Comparison of ENCODE assay signal across 8 mouse cellular contexts in the genomic region with DNA sequence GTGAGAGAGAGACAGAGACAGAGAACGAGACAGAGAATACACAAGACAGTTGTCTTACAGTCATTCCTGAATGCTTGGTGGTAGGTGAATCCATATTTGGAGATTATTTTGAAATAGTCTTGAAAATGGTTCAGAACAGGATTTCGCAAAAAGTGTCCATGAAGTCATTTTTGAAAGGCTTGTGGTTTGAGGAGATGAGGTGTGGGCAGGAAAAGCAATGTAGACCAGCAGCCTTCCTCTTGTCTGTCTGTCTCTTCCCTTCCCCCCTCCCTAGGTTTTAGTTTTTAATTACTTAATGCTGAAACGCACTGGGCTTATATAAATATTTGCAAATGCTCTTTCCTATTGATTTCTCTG.
DNase-seq lines count a peak whose midpoint lies in the region; ATAC-seq and TF ChIP-seq lines count a peak whose summit lies in the region.

No protein-coding gene starts in this region.

- H3K4me3 ChIP-seq in kidney, embryonic 14.5 days (ENCODE audit: low read length): peak overlapping the region; percentile 91; the same call in 1 of the 2 replicates
- peak overlapping the region; percentile 97 for H3K4me3 ChIP-seq in forebrain, embryonic 12.5 days (replicated peaks)
- peak overlapping the region; percentile 91 for H3K4me3 ChIP-seq in limb, embryonic 13.5 days
- no peak overlapping the region for H3K4me3 ChIP-seq in myocyte
- H3K4me3 ChIP-seq in kidney, adult 2 months (ENCODE audit: insufficient read depth, low read depth, low read length): no peak overlapping the region

- H3K4me1 ChIP-seq in kidney, embryonic 14.5 days (ENCODE audit: control insufficient read depth, insufficient read depth, low read length): peaks cover 56% of the 10 kb centered on the region
- H3K4me1 ChIP-seq in forebrain, embryonic 12.5 days: peaks cover 70% of the 10 kb centered on the region
- peaks cover 58% of the 10 kb centered on the region for H3K4me1 ChIP-seq in limb, embryonic 13.5 days
- peaks cover 5% of the 10 kb centered on the region; the same call in 1 of the 2 replicates for H3K4me1 ChIP-seq in kidney, adult 2 months (ENCODE audit: control insufficient read depth, insufficient read depth, low read length)

- H3K9ac ChIP-seq in kidney, embryonic 14.5 days (ENCODE audit: low read depth, low read length): no peak overlapping the region
- H3K9ac ChIP-seq in forebrain, embryonic 12.5 days: peak overlapping the region; percentile 99
- H3K9ac ChIP-seq in limb, embryonic 13.5 days: peak overlapping the region; percentile 100

- no peaks in the 10 kb centered on the region for H3K36me3 ChIP-seq in kidney, embryonic 14.5 days (ENCODE audit: control insufficient read depth, insufficient read depth, low read length)
- no peaks in the 10 kb centered on the region for H3K36me3 ChIP-seq in forebrain, embryonic 12.5 days (replicated peaks)
- no peaks in the 10 kb centered on the region for H3K36me3 ChIP-seq in limb, embryonic 13.5 days
- H3K36me3 ChIP-seq in myocyte (ENCODE audit: control insufficient read depth, insufficient read depth): no peaks in the 10 kb centered on the region
- no peaks in the 10 kb centered on the region for H3K36me3 ChIP-seq in kidney, adult 2 months (ENCODE audit: control insufficient read depth, insufficient read depth, low read length)

- DNase-seq in kidney, postnatal 14 days: no peak
- no peak for DNase-seq in left cerebral cortex, postnatal 4 days
- no peak for DNase-seq in kidney, adult 2 months
- no peak for DNase-seq in heart, postnatal 10 days

- H3ac ChIP-seq in myocyte (ENCODE audit: control insufficient read depth, insufficient read length): no peak overlapping the region

- H3K4me2 ChIP-seq in kidney, embryonic 14.5 days (replicated peaks; ENCODE audit: low read depth, low read length): no peak overlapping the region; the same call in 1 of the 2 replicates
- H3K4me2 ChIP-seq in forebrain, embryonic 12.5 days: peak overlapping the region; percentile 75
- H3K4me2 ChIP-seq in limb, embryonic 13.5 days (replicated peaks): peak overlapping the region; percentile 97
- H3K4me2 ChIP-seq in myocyte (ENCODE audit: low read depth): peak overlapping the region; percentile 76

- 64% methylated on average over 3 of the region's 3 CpGs for WGBS in kidney, embryonic 14.5 days
- whole genome bisulfite sequencing in forebrain, embryonic 12.5 days: 48% methylated on average over 3 of the region's 3 CpGs
- 36% methylated on average over 3 of the region's 3 CpGs for WGBS in limb, embryonic 13.5 days
- 61% methylated on average over 3 of the region's 3 CpGs for WGBS in kidney, adult 2 months

- no peaks in the 10 kb centered on the region for H3K9me3 ChIP-seq in kidney, embryonic 14.5 days (ENCODE audit: control insufficient read depth, low read length)
- no peaks in the 10 kb centered on the region for H3K9me3 ChIP-seq in forebrain, embryonic 12.5 days
- H3K9me3 ChIP-seq in limb, embryonic 13.5 days: no peaks in the 10 kb centered on the region

- intact Hi-C loops in left cerebral cortex, postnatal 4 days (cut with DNase I): loop anchor here (10.0 kb wide), 2 partner anchors 538 to 762 kb away; partner anchors contain the start of gene Zfhx3
- intact Hi-C loops in heart, postnatal 10 days (cut with DNase I): no loop called here

- no peak for ATAC-seq in kidney, embryonic 14.5 days (ENCODE audit: low FRiP score, low TSS enrichment)
- ATAC-seq in forebrain, embryonic 12.5 days (ENCODE audit: low FRiP score): no peak
- ATAC-seq in limb, embryonic 13.5 days (ENCODE audit: low FRiP score, low read depth): no peak

- peaks cover 3% of the 10 kb centered on the region for H3K27me3 ChIP-seq in kidney, embryonic 14.5 days (ENCODE audit: control insufficient read depth, insufficient read depth, low read length)
- H3K27me3 ChIP-seq in forebrain, embryonic 12.5 days: peaks cover 11% of the 10 kb centered on the region; the same call in 1 of the 2 replicates
- no peaks in the 10 kb centered on the region for H3K27me3 ChIP-seq in limb, embryonic 13.5 days
- no peaks in the 10 kb centered on the region for H3K27me3 ChIP-seq in myocyte (ENCODE audit: control insufficient read depth, insufficient read depth, insufficient read length)
- H3K27me3 ChIP-seq in kidney, adult 2 months (replicated peaks; ENCODE audit: control insufficient read depth, insufficient read depth, low read length): peaks cover 6% of the 10 kb centered on the region

- no peak for TF ChIP-seq POLR2A in myocyte (IDR thresholded peaks at IDR 0.05; ENCODE audit: insufficient read length, low read depth)
- no peak for TF ChIP-seq POLR2A in kidney, adult 2 months (IDR thresholded peaks at IDR 0.05; ENCODE audit: low read depth, low read length)

- TF ChIP-seq CTCF in kidney, adult 2 months (conservative IDR thresholded peaks at IDR 0.05; ENCODE audit: insufficient read depth, insufficient read length, low read depth, low read length): no peak

- H3K27ac ChIP-seq in kidney, embryonic 14.5 days (ENCODE audit: low read depth, low read length): no peak overlapping the region
- peak overlapping the region; percentile 99 for H3K27ac ChIP-seq in forebrain, embryonic 12.5 days
- H3K27ac ChIP-seq in limb, embryonic 13.5 days: peak overlapping the region; percentile 100
- H3K27ac ChIP-seq in kidney, adult 2 months (ENCODE audit: insufficient read depth, low read depth, low read length): no peak overlapping the region

- peaks cover 56% of the 10 kb centered on the region for H3K79me2 ChIP-seq in myocyte (ENCODE audit: control insufficient read depth, insufficient read depth)

TF ChIP-seq in myocyte, 11 proteins besides CTCF, POLR2A, EP300 and RAD21:
- TF ChIP-seq TCF12 (IDR thresholded peaks at IDR 0.05; ENCODE audit: insufficient read depth, poor library complexity, severe bottlenecking) (no peak), MYOD1 (IDR thresholded peaks at IDR 0.05; ENCODE audit: control insufficient read depth in 1 of 3, insufficient read length in 2 of 3, low read depth in 2 of 3) (no peak), MYOG (IDR thresholded peaks at IDR 0.05; ENCODE audit: control insufficient read depth in 1 of 3, insufficient read depth in 1 of 3, insufficient read length in 2 of 3, low read depth in 2 of 3) (no peak), TCF3 (IDR thresholded peaks at IDR 0.05; ENCODE audit: insufficient read length, low read depth) (no peak), POLR2AphosphoS2 (IDR thresholded peaks at IDR 0.05; ENCODE audit: insufficient read length, low read depth) (no peak), CEBPB (IDR thresholded peaks at IDR 0.05; ENCODE audit: insufficient read depth, poor library complexity, severe bottlenecking) (peak; percentile 79), MAX (IDR thresholded peaks at IDR 0.05; ENCODE audit: low read depth) (no peak)

Comparison
In these comparisons a context has a peak if more than half of its experiments do, and no peak if none do; other contexts are left out.
1. H3K4me3 ChIP-seq: peak in kidney, embryonic 14.5 days (single experiment), forebrain, embryonic 12.5 days (single experiment) and limb, embryonic 13.5 days (single experiment); none in myocyte (single experiment) and kidney, adult 2 months (single experiment).
2. H3K27ac ChIP-seq: peak in forebrain, embryonic 12.5 days (single experiment) and limb, embryonic 13.5 days (single experiment); none in kidney, embryonic 14.5 days (single experiment) and kidney, adult 2 months (single experiment).